In the genomic region with DNA sequence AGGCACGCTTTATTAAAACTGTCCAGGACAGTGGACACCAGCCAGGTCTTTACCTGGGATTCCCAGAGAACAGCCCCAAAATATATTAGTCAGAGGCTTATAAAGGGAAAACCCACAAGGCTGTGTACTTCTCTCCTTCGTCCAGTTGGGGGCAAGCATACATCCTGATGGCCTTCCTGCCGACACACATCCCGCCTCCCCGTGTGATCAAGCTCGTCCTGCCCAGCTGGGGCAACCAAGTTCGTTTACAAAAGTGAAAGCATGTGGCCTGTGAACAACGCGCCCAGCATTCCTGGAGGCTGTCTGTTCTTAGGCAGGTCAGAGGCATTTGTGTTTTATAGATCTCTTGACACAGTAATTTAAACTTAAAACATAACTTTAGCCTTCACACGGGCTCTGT, we compare ENCODE assay signal across 8 mouse cellular contexts. TPM values are rescaled to one million over a fixed set of nuclear protein-coding genes. Genes with fewer than 3 reads are reported as not detected.
DNase-seq lines count a peak whose midpoint lies in the region; ATAC-seq and TF ChIP-seq lines count a peak whose summit lies in the region.

No protein-coding gene starts in this region.

- no peaks in the 10 kb centered on the region for H3K27me3 ChIP-seq in hindbrain, postnatal 0 days (ENCODE audit: insufficient read depth, low read length)
- no peaks in the 10 kb centered on the region for H3K27me3 ChIP-seq in hindbrain, embryonic 14.5 days (ENCODE audit: control insufficient read depth, insufficient read depth, low read length)
- H3K27me3 ChIP-seq in embryonic facial prominence, embryonic 15.5 days = no peaks in the 10 kb centered on the region
- no peaks in the 10 kb centered on the region for H3K27me3 ChIP-seq in intestine, embryonic 15.5 days (replicated peaks)
- H3K27me3 ChIP-seq in liver, postnatal 0 days (ENCODE audit: insufficient read depth, low read length) = no peaks in the 10 kb centered on the region
- no peaks in the 10 kb centered on the region for H3K27me3 ChIP-seq in splenic B cell, adult 2 months (ENCODE audit: control insufficient read depth, insufficient read depth, low read length, poor library complexity, severe bottlenecking)

- WGBS in hindbrain, postnatal 0 days = 27% methylated on average over 10 of the region's 10 CpGs
- 21% methylated on average over 10 of the region's 10 CpGs for WGBS in hindbrain, embryonic 14.5 days
- 17% methylated on average over 10 of the region's 10 CpGs for WGBS in embryonic facial prominence, embryonic 15.5 days
- 17% methylated on average over 10 of the region's 10 CpGs for WGBS in intestine, embryonic 15.5 days
- WGBS in liver, postnatal 0 days (ENCODE audit: insufficient replicate concordance) = 15% methylated on average over 10 of the region's 10 CpGs

- H3K36me3 ChIP-seq in hindbrain, postnatal 0 days (ENCODE audit: insufficient read depth, low read length) = no peaks in the 10 kb centered on the region
- H3K36me3 ChIP-seq in hindbrain, embryonic 14.5 days (replicated peaks; ENCODE audit: control insufficient read depth, insufficient read depth) = no peaks in the 10 kb centered on the region
- H3K36me3 ChIP-seq in embryonic facial prominence, embryonic 15.5 days = peaks cover 4% of the 10 kb centered on the region
- H3K36me3 ChIP-seq in intestine, embryonic 15.5 days = no peaks in the 10 kb centered on the region
- H3K36me3 ChIP-seq in liver, postnatal 0 days (replicated peaks; ENCODE audit: insufficient read depth, low read length) = 0 out of 2 replicates have a peak, but pooled peaks cover 3% of the 10 kb centered on the region
- no peaks in the 10 kb centered on the region for H3K36me3 ChIP-seq in splenic B cell, adult 2 months (ENCODE audit: control insufficient read depth, insufficient read depth, low read length, poor library complexity, severe bottlenecking)

- no peak overlapping the region for H3K27ac ChIP-seq in hindbrain, postnatal 0 days
- H3K27ac ChIP-seq in hindbrain, embryonic 14.5 days = no peak overlapping the region
- H3K27ac ChIP-seq in embryonic facial prominence, embryonic 15.5 days (replicated peaks) = 0 out of 2 replicates have a peak overlapping the region, but pooled peaks have one; percentile 28
- H3K27ac ChIP-seq in intestine, embryonic 15.5 days = no peak overlapping the region
- peak overlapping the region; percentile 66 for H3K27ac ChIP-seq in liver, postnatal 0 days (ENCODE audit: low read depth)

- peak; percentile 55 for TF ChIP-seq CTCF in hindbrain, postnatal 0 days (IDR thresholded peaks at IDR 0.05; ENCODE audit: low read depth)
- TF ChIP-seq CTCF in liver, postnatal 0 days (IDR thresholded peaks at IDR 0.05; ENCODE audit: low read depth) = peak; percentile 72

- no peaks in the 10 kb centered on the region for H3K9me3 ChIP-seq in hindbrain, postnatal 0 days (ENCODE audit: low read length)
- no peaks in the 10 kb centered on the region for H3K9me3 ChIP-seq in hindbrain, embryonic 14.5 days (ENCODE audit: control insufficient read depth, low read length)
- H3K9me3 ChIP-seq in embryonic facial prominence, embryonic 15.5 days (replicated peaks) = no peaks in the 10 kb centered on the region
- H3K9me3 ChIP-seq in intestine, embryonic 15.5 days = no peaks in the 10 kb centered on the region
- no peaks in the 10 kb centered on the region for H3K9me3 ChIP-seq in liver, postnatal 0 days (ENCODE audit: low read length)

- no peak overlapping the region for H3K4me3 ChIP-seq in hindbrain, postnatal 0 days (ENCODE audit: low read length)
- no peak overlapping the region for H3K4me3 ChIP-seq in hindbrain, embryonic 14.5 days (replicated peaks; ENCODE audit: low read length)
- no peak overlapping the region for H3K4me3 ChIP-seq in embryonic facial prominence, embryonic 15.5 days (replicated peaks)
- H3K4me3 ChIP-seq in intestine, embryonic 15.5 days (replicated peaks) = no peak overlapping the region
- H3K4me3 ChIP-seq in liver, postnatal 0 days (ENCODE audit: low read depth, low read length) = 0 out of 2 replicates have a peak overlapping the region, but pooled peaks have one; percentile 1

- ATAC-seq in hindbrain, postnatal 0 days = no peak
- ATAC-seq in hindbrain, embryonic 14.5 days (ENCODE audit: low FRiP score) = no peak
- no peak for ATAC-seq in embryonic facial prominence, embryonic 15.5 days (ENCODE audit: insufficient number of reproducible peaks, low FRiP score, low TSS enrichment, low read depth)
- peak; percentile 56; the same call in 1 of the 2 replicates for ATAC-seq in intestine, embryonic 15.5 days
- ATAC-seq in liver, postnatal 0 days = peak; percentile 76

- H3K4me2 ChIP-seq in hindbrain, postnatal 0 days (ENCODE audit: low read depth, low read length) = peak overlapping the region; percentile 25; the same call in 1 of the 2 replicates
- no peak overlapping the region for H3K4me2 ChIP-seq in hindbrain, embryonic 14.5 days (replicated peaks)
- peak overlapping the region; percentile 28; the same call in 1 of the 2 replicates for H3K4me2 ChIP-seq in embryonic facial prominence, embryonic 15.5 days (replicated peaks)
- H3K4me2 ChIP-seq in intestine, embryonic 15.5 days (replicated peaks) = 0 out of 2 replicates have a peak overlapping the region, but pooled peaks have one; percentile 9
- H3K4me2 ChIP-seq in liver, postnatal 0 days (ENCODE audit: low read depth, low read length) = peak overlapping the region; percentile 61

- no peak for TF ChIP-seq EP300 in liver, postnatal 0 days (IDR thresholded peaks at IDR 0.05; ENCODE audit: low read depth)

- peak; percentile 55 for DNase-seq in hindbrain, postnatal 0 days (ENCODE audit: low spot score)
- DNase-seq in hindbrain, embryonic 14.5 days (ENCODE audit: low spot score) = no peak
- peak; percentile 83 for DNase-seq in ZHBTc4 (ENCODE audit: low read depth, low spot score)
- DNase-seq in liver, postnatal 0 days = peak; percentile 74
- peak; percentile 75 for DNase-seq in splenic B cell, adult 2 months (ENCODE audit: low read depth, low spot score)
- no peak for DNase-seq in left cerebral cortex, adult 8-10 months (ENCODE audit: low spot score in 2 of 2)

- no peak overlapping the region for H3K9ac ChIP-seq in hindbrain, postnatal 0 days (replicated peaks; ENCODE audit: low read length)
- no peak overlapping the region for H3K9ac ChIP-seq in hindbrain, embryonic 14.5 days
- H3K9ac ChIP-seq in embryonic facial prominence, embryonic 15.5 days = no peak overlapping the region
- H3K9ac ChIP-seq in intestine, embryonic 15.5 days = no peak overlapping the region
- peak overlapping the region; percentile 47 for H3K9ac ChIP-seq in liver, postnatal 0 days (replicated peaks)

- H3K4me1 ChIP-seq in hindbrain, postnatal 0 days (ENCODE audit: insufficient read depth, low read length) = no peaks in the 10 kb centered on the region
- H3K4me1 ChIP-seq in hindbrain, embryonic 14.5 days (replicated peaks; ENCODE audit: control insufficient read depth, insufficient read depth, low read length) = no peaks in the 10 kb centered on the region
- peaks cover 10% of the 10 kb centered on the region; the same call in 1 of the 2 replicates for H3K4me1 ChIP-seq in embryonic facial prominence, embryonic 15.5 days
- 0 out of 2 replicates have a peak, but pooled peaks cover 3% of the 10 kb centered on the region for H3K4me1 ChIP-seq in intestine, embryonic 15.5 days (replicated peaks)
- peaks cover 11% of the 10 kb centered on the region for H3K4me1 ChIP-seq in liver, postnatal 0 days (ENCODE audit: insufficient read depth)

RNA-seq across cellular contexts. Expression of gene Rps3a1, which starts 32.4 kb away (rescaled TPM):
- total RNA-seq in hindbrain, postnatal 0 days (2014; rRNA removed) = 388 and 391 TPM in 2 replicates
- polyA plus RNA-seq in hindbrain, postnatal 0 days (2015; fragmentation: Nextera tagmentation; extraction: Ambion mirVana) = 638 and 648 TPM in 2 replicates
- polyA plus RNA-seq in hindbrain, embryonic 14.5 days (2014; fragmentation: Nextera tagmentation; extraction: Ambion mirVana) = 624 and 685 TPM in 2 replicates
- polyA plus RNA-seq in embryonic facial prominence, embryonic 15.5 days (2015; fragmentation: Nextera tagmentation; extraction: Ambion mirVana) = 1,231 and 1,256 TPM in 2 replicates
- 1,281 and 1,419 TPM in 2 replicates for polyA plus RNA-seq in intestine, embryonic 15.5 days (2015; fragmentation: Nextera tagmentation; extraction: Ambion mirVana)
- 751 and 788 TPM in 2 replicates for polyA plus RNA-seq in liver, postnatal 0 days (2015; fragmentation: Nextera tagmentation; extraction: Ambion mirVana)
- total RNA-seq in left cerebral cortex, adult 8-10 months (2022) = 100 to 1,000 TPM; 417 to 460 (median 449) TPM

Comparison
In these comparisons a context has a peak if more than half of its experiments do, and no peak if none do; other contexts are left out.
1. DNase-seq: peak in hindbrain, postnatal 0 days (single experiment), ZHBTc4 (single experiment), liver, postnatal 0 days (single experiment) and splenic B cell, adult 2 months (single experiment); none in hindbrain, embryonic 14.5 days (single experiment) and left cerebral cortex, adult 8-10 months (0 of 2).
2. ATAC-seq: peak in intestine, embryonic 15.5 days (single experiment) and liver, postnatal 0 days (single experiment); none in hindbrain, postnatal 0 days (single experiment), hindbrain, embryonic 14.5 days (single experiment) and embryonic facial prominence, embryonic 15.5 days (single experiment).
3. H3K27ac ChIP-seq: peak in embryonic facial prominence, embryonic 15.5 days (single experiment) and liver, postnatal 0 days (single experiment); none in hindbrain, postnatal 0 days (single experiment), hindbrain, embryonic 14.5 days (single experiment) and intestine, embryonic 15.5 days (single experiment).